Mouse (Mus musculus) heart, adult 18-20 months (tissue): ENCODE measurements at regions not wholly inside any gene's neighbourhood (a gene's known extent, or its start where the extent isn't known, plus 50 kb on each side); places are given as distances from the start of the nearest gene placed in this dataset.

ENCODE experiments used
- DNase-seq, 2 experiments: peaks; one replicate each; pipeline ENCODE4 v3.0.0; 2021 to 2022; ENCODE audit warnings: mixed read lengths in 1 of 2

- DNase-seq, result no peak
Observed at GRCm38 (mm10) chr10:20780946-20781345, 56.1 kb upstream of the Pde7b start.

- DNase-seq, result peak; percentile 13 to 28
Observed at GRCm38 (mm10) chr10:20776640-20777413, 51.9 kb upstream of the Pde7b start.

GRCm38 (mm10) chr10:20775731-20776429 is 51.0 kb upstream of the Pde7b start:
- DNase-seq, result no peak
